Mouse (Mus musculus) MEL (cell line): ENCODE results near the gene RPS10-NUDT3.
A peak's percentile ranks its signal among the peaks of the same experiment; 100 is the strongest.

Source experiments
- CHD1 ChIP-seq: IDR thresholded peaks from 2 replicates; pipeline ENCODE4 v1.6.1; 2012; ENCODE audit warnings: low read depth, mild to moderate bottlenecking, inconsistent platforms, low read length, improper control_type of control experiment
- CTCF ChIP-seq, 3 experiments: IDR thresholded peaks in 2 of 3; conservative IDR thresholded peaks in 1 of 3; 2 replicates each; pipeline ENCODE4 v1.5.1; 2011 to 2012; ENCODE audit warnings: low read length in 3 of 3, low read depth in 2 of 3, mild to moderate bottlenecking in 2 of 3, improper control_type of control experiment in 1 of 3, inconsistent platforms in 1 of 3, mixed read lengths in 1 of 3, moderate library complexity in 1 of 3; ENCODE audit not compliant: control insufficient read depth in 1 of 3, insufficient read depth in 1 of 3, poor library complexity in 1 of 3, severe bottlenecking in 1 of 3
- EP300 ChIP-seq, 2 experiments: IDR thresholded peaks; 2 replicates each; pipeline ENCODE4 v1.6.1; 2011; ENCODE audit warnings: improper control_type of control experiment in 2 of 2, low read length in 2 of 2, low read depth in 1 of 2, mild to moderate bottlenecking in 1 of 2
- HCFC1 ChIP-seq: IDR thresholded peaks from 2 replicates; pipeline ENCODE4 v1.6.1; 2012; ENCODE audit warnings: low read depth, mild to moderate bottlenecking, inconsistent platforms, low read length, improper control_type of control experiment, moderate library complexity
- MAX ChIP-seq: IDR thresholded peaks from 2 replicates; pipeline ENCODE4 v1.6.1; 2011; ENCODE audit warnings: low read length, improper control_type of control experiment
- NELFE ChIP-seq: IDR thresholded peaks from 2 replicates; pipeline ENCODE4 v1.6.1; 2011; ENCODE audit warnings: low read depth, low read length, improper control_type of control experiment
- SMC3 ChIP-seq: IDR thresholded peaks from 2 replicates; pipeline ENCODE4 v1.6.1; 2011; ENCODE audit warnings: low read depth, low read length, improper control_type of control experiment
- USF2 ChIP-seq, 2 experiments: IDR thresholded peaks; 2 replicates each; pipeline ENCODE4 v1.6.1; 2011 to 2012; ENCODE audit warnings: improper control_type of control experiment in 2 of 2, low read length in 2 of 2, borderline replicate concordance in 1 of 2, inconsistent platforms in 1 of 2, low read depth in 1 of 2, mild to moderate bottlenecking in 1 of 2; ENCODE audit not compliant: insufficient read depth in 1 of 2
- ZNF384 ChIP-seq: IDR thresholded peaks from 2 replicates; pipeline ENCODE4 v1.6.1; 2012; ENCODE audit warnings: low read depth, mild to moderate bottlenecking, inconsistent platforms, low read length, improper control_type of control experiment

GRCm38 (mm10) chr17:27577468-27577867 is 57.6 kb downstream of the RPS10-NUDT3 start:
- TF ChIP-seq EP300 (IDR thresholded peaks at IDR 0.05; ENCODE audit: low read depth in 1 of 2, low read length in 2 of 2) (no peak), USF2 (IDR thresholded peaks at IDR 0.05; ENCODE audit: borderline replicate concordance in 1 of 2, insufficient read depth in 1 of 2, low read depth in 1 of 2, low read length in 2 of 2) (no peak), HCFC1 (no peak), ZNF384 (no peak), SMC3 (0 out of 2 replicates have a peak, but pooled peaks have one; percentile 16), CTCF (IDR thresholded peaks at IDR 0.05 in 2 of 3, conservative IDR thresholded peaks at IDR 0.05 in 1 of 3; ENCODE audit: control insufficient read depth in 1 of 3, insufficient read depth in 1 of 3, low read depth in 2 of 3, low read length in 3 of 3, poor library complexity in 1 of 3, severe bottlenecking in 1 of 3) (peak in 2 of 3 experiments; percentile 16 to 19; a peak in 2 of 6 replicates), NELFE (no peak), MAX (no peak), CHD1 (no peak)
